Mouse (Mus musculus): ENCODE results near the gene Polr3gl.

Gene Polr3gl

DNA sequence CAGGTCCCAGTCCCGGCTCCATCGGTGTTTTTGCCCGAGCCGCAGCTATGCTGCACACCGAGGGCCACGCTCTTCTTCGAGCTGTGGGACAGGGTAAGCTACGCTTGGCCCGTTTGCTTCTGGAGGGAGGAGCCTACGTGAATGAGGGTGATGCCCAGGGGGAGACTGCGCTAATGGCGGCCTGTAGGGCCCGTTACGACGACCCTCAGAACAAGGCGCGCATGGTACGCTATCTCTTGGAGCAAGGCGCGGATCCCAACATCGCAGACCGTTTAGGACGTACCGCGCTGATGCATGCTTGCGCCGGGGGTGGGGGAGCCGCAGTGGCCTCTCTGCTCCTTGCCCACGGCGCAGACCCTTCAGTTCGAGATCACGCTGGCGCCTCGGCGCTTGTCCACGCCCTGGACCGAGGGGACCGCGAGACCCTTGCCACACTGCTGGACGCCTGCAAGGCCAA is 3.5 kb upstream of the Polr3gl start:
- peak; percentile 53 to 58 for DNase-seq

DNA sequence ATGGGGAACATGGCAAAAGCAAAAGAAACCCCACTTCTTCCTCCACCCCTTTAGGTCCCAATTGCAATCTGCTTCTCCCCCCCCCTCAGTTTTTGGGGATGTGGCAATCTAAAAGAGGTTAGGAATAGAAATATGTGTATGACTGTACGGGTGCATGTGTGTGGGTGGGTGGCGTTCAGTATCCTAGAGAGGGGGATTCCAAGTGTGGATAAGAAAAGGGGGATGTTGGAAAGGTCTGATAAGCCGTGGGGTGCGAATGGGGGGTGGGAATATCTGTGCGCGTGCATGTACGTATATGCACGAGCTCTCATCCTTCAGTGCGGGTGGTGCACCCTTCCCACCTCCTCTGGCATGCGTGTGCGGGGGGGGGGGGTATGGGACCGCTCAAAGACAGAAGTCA is 2.9 kb upstream of the Polr3gl start:
- peak in 1 of 2 experiments; percentile 11 for DNase-seq

DNA sequence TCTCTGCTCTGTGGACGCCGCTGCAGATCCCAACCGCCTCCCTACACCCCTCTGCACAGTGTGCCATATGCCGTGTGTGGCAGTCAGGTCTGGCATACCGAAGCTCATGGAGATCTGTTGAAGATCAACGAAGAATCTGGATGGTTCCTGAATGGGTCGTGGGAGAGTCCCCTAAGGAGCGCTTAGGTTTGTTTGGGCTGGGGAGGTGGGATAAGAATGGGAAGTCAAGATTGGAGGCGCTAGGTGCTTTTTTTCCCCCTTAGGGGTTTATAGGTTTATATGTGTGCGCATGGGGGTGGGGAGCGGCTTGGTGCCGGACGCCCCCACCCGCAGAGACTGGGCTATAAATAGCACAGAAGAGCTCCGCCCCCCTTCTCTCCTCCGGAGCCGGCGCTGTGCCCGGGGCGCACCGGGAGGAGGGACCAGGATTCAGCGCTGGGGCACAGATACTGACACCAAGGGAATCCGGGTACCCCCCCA is 2.3 kb upstream of the Polr3gl start, which contains the start of gene Ankrd34a:
Ankrd34a (plus strand) TSS at position 409 of the 480 bp plus-strand sequence.
- peak; percentile 49 to 62 for DNase-seq

DNA sequence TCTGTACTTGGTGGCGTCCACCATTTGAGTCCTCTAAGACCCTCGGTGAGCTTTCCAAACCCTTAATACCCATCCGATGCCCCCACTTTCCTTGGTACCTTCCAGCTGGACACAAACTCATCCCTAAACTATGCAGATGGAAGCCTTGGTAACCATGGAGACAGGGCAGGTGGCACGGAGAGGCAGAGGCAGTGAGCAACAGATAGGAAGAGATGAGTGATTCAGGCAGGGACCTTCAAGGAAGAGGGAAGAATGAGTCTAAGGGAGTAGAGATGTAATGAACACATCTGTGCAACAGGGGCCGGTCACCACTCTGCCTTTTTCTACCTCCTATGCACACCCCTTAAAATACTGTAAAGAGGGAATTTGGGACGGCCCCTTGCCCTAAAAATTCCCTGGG is 1.7 kb upstream of the Polr3gl start:
- DNase-seq: no peak

DNA sequence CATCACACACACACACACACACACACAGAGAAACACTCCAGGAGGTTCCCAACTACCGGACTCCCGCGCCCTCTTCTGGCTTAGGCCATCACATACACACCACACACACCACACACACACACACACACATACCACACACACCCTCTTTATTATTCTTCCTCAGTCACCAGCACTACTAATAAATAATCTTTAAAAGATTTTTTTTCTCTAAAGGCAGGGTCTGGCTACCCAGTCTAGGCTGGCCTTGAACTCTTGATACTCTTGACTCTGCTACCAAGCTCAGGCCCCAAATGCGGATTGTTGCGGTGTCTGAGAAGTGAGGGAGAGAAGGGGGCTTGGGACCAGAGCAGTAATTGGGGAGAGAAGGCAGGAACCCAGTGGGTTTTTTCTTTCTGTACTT is 870 bp upstream of the Polr3gl start:
- peak in 1 of 2 experiments; percentile 50 for DNase-seq

DNA sequence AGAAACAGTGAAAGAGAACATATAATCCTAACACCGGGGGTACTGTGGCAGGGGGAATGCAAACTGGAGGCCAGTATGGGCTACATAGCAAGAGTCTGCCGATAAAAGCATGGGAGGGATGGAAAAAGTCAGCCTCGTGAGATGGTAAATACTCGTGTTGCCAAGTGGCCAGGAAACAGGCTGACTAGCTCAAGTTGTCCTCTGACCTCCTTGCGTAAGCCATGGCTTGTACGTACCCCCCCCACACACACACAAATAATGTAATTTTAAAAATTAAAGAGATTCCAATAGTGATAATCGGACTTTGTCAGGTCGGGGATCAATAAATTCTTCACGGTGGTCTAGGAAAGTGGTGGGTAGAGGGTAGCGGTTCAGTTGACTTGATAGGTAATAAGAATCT is 607 bp downstream of the Polr3gl start:
- DNase-seq: peak in 1 of 2 experiments; percentile 32

DNA sequence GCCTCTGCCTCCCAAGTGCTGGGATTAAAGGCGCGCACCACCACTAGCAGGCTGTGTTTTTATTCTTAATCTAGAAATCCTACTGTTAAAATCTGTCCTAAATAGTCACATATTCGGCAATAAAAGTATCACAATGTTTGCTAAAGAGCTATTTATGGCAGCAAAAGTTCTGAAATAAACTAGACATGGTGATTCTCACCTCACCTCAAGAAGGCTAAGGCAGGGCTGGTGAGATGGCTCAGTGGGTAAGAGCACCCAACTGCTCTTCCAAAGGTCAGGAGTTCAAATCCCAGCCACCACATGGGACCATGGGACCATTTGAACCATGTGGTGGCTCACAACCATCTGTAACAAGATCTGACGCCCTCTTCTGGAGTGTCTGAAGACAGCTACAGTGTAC is 3.3 kb downstream of the Polr3gl start:
- no peak for DNase-seq

DNA sequence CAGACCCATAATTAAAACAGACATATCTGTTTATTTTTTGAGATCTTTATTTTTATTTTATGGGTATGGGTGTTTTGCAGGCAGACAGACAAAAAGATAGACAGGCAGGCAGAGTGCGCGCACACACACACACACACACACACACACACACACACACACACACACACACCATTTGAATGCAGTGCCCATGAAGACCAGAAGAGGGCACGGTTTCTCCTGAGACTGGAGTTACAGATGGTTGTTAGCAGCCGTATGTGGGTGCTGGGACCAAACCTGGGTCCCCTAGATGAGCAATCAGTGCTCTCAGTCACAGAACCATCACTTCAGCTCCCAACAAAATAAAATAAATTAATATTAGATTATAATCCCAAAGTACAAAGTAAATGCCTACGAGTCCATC is 10.6 kb downstream of the Polr3gl start:
- DNase-seq: no peak

DNA sequence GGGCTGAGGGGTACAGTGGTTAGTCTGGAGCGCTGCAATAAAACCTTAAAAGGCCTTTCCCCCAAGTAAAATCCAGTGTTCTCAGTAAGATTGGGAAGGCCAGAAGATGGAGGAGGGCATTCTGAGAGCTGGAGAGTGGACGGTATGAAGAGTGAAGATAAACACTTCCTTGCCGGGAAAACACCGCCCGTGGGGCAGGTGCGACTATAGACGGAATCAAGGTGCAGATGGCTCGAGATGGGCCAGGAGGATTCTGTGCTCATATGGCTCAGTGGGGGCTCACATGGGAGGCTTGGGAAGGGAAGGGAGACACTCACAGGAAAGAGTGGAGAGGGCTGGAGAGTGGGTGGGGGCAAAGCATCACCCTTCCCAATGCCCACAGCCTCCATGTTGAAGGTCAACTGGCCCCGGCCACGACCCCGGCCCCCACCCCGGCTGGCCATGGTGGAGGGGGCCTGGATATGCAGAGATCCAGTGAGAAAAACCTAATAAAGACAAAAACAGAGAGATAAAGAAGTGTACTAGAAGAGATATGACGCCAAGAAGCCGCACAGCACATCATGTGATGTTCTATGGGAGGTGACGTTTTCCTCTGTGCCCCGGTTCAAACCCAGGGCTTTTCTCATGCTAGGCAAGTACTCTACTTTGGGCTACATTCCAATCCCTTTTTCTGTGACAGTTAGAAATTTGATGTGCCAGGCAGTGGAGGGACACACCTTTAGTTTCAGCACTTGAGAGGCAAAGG is 12.0 kb downstream of the Polr3gl start:
- no peak for DNase-seq

DNA sequence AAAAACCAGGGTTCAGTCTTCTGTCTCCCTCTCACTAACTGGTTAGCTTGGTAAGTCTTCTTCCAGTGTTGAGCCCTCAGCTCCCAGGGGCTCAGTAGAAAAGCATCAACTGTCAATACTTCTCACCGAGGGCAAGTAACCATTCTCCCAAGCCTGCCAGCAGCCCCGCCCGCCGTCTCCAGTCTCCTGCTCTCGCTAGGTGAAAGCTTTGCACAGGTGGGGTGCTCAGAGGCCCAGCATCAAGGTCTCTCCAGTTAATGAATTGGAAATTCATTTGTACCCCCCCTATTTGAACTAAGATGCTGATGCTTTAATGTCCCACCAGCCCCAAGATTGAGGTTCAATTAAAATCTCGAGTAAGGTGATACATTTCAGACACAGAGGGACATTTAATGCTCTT is 12.8 kb downstream of the Polr3gl start:
- DNase-seq: no peak

DNA sequence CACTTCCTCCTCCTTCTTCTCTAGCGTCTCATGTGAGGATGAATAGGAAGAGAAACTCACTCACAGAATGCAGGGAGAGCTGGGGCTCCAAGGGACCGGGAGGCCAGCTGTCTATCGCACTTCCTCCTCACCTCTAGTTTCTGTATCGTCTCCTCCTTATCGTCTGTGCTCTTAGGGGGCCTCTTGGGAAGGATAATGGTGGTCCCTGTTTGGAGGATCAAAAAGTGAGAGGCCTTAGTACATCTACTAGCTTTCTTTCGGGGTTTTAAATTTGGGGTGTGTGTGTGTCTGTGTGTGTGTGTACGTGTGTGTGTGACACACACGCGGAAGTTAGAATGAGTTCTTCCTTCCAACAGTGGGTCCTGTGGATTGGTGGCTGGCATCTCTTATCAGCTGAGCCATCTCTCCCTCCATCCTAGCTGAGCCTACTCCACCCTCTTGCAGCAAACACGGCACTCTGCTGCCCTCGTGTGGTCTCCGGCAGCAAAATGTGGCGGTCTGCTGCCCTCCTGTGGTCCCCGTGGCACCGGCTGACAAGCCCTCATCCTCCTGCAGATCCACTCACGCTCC is 14.0 kb downstream of the Polr3gl start:
- peak; percentile 94 for DNase-seq

DNA sequence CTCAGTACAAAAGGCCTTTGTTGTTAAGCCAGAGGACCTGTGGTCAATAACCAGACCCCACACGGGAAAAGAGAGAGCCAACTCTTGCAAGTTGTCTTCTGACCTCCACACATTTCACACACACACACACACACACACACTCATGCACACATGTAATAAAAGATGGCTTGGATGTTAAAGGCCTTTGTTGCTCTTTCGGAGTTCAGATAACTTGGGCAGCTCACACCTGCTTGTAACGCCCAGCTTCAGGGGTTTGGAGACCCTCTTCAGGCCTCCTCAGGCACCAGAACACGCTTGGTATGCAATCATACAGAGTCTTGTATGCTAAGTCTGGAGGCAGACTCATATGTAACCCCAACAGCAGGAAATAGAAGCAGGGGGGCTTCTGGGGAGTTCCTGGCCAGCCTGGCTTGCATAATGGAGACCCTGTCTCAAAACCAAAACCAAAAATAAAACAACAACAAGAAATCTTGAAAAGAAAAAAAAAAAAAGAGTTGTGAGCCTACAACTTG is 14.7 kb downstream of the Polr3gl start:
- DNase-seq: peak in 1 of 2 experiments; percentile 11

DNA sequence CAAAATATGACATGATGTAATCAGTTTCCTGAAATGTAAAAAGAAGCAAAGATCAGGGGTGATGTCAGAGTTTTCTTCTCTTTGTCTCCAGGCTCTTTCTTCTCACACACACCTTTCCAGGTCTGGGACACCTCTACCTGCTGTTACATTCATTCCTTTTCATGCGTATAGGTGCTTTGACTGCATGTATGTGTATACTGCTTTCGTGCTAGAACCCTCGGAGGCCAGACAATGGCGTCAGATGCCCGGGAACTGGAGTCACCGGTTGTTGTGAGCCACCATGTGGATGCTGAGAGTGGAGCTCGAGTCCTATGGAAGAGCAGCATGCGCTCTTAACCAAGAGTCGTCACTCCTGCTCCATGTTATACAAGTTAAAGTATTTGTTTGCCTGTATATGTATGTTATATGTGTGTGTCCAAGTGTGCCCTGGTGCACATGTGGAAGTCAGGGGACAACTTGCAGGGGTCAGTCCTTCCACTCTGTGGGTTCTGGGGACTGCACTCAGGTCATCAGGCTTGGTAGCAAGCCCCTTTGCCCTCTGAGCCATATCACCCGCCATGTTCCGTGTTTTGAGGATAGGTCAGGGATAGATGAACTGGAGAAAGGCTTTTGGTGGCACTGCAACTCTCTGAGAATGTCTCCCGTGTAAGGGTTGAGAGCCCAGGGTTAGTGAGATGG is 15.3 kb downstream of the Polr3gl start:
- peak in 1 of 2 experiments; percentile 17 for DNase-seq

DNA sequence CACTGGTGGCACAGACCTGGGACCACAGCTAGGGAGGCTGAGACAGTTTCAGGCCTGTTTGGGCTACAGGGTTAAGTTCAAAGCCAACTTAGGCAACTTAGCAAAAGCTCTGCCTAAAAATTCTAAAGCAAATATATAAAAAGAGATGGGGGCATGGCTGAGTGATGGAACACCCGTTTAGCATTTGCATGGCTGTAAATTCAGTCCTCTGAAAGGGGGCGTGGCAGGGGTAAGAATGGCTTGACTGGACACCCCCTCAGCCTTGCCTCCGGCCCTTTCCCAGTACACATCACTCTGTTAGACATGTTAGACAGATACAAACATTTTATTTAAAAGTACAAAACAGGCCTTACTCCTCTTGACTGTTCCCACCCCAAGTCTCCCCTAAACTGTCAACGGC is 16.4 kb downstream of the Polr3gl start:
- peak in 1 of 2 experiments; percentile 62 for DNase-seq

DNA sequence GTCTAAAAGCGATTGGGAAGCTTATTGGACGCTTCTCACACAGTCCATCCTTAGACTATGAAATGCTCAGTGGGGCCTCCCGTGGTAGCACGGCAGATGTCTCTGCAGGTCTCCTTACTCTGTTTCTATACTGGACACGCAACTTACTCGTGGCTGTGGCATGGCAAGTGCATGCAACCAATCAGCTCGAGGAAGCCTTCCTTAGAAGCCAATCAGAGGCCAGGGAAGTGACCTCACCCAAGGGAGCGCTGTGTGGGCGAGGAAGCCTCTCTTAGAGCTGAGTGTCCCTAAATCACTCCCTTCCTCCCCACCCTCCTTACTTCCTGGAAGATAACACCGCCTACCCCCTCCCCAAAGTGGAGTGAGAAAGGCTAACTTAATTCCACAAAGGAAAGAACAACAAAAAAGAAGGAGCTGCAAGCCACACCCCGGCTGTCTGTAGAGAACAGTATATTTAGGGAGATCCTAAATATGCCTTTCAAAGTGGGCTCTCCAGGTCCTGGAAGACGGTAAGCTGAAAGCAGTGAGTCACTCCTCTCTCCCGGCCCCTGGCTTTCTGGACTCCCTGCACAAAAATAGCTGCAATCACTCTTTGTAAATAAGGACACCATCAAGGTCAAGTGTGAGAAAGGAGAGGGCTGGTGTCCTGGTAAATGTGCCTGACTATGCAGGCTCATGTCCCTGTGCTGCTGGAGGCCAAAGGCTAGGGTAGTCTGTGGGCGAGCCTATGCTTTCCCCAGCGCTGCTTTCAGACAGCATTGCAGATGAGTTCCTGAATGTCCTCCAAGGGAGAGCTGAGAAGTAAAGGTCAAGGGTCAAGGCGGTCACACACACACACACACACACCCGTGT is 17.1 kb downstream of the Polr3gl start, which contains the start of gene Gm16253:
Gm16253 (plus strand) TSS at position 295 of the 852 bp plus-strand sequence.
- peak; percentile 92 to 96 for DNase-seq

DNA sequence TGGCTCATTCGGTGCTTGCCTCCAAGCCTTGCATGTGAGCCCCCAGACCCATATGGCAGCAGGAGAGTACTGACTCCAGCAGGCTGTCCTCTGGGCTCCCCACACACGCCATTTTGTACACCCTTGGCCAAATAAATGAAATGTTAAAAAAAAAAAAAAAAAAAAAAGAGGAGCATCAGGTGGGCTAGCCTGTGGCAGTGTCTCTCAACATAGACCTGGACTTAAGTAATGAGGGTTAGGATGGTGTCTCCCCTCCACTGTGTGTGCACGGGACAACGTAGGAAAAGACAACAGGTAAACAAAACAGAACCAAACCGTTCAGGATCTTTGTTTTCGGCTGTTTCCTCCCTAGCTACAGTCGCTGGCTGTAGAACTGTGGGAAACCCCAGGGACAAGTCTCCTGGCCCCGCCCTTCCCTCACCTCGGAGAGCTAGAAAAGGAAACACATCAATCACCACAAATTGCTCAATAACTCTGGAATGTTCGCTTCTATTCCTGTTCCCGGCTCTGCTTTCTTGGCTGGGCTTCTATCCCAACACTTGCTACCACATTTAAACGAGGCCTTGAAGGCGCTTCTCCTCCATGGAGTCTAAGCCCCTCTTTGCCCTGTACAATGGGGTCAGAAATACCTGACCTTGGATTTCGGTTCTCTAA is 17.8 kb downstream of the Polr3gl start:
- peak; percentile 75 to 87 for DNase-seq

DNA sequence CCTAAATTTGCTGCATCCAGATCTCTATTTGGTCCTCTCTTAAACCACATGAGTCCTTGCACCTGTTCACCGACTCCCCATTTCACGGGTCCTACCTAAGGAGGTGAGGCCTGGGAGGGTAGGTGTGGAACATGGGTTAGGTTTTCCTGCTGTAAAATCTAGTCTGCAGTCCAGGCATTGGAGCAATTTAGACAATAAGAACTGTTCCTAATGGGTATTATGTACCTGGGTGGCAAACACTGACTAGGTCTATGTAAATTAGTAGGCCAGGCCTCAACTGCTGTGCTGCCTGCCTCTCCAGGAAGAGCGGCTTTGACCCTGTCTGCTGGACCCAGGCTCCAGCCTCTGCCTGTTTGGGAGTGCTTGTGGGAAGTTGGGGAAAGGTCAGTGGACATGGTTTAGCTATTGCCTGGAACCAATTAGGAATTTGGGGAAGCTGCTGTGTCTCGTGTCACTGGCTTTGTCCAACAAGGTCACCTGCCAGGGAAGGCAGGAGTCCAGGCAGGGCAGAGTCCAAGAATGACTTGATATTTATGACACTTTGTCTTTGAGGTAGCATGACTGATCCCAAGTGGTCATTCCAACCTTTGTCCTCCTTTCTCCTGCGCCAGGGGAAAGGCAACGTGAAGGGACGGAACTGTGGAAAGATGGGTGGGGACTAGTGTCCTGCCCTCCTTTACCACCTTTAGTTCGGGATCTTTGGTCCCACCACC is 18.6 kb downstream of the Polr3gl start:
- peak in 1 of 2 experiments; percentile 44 for DNase-seq

DNA sequence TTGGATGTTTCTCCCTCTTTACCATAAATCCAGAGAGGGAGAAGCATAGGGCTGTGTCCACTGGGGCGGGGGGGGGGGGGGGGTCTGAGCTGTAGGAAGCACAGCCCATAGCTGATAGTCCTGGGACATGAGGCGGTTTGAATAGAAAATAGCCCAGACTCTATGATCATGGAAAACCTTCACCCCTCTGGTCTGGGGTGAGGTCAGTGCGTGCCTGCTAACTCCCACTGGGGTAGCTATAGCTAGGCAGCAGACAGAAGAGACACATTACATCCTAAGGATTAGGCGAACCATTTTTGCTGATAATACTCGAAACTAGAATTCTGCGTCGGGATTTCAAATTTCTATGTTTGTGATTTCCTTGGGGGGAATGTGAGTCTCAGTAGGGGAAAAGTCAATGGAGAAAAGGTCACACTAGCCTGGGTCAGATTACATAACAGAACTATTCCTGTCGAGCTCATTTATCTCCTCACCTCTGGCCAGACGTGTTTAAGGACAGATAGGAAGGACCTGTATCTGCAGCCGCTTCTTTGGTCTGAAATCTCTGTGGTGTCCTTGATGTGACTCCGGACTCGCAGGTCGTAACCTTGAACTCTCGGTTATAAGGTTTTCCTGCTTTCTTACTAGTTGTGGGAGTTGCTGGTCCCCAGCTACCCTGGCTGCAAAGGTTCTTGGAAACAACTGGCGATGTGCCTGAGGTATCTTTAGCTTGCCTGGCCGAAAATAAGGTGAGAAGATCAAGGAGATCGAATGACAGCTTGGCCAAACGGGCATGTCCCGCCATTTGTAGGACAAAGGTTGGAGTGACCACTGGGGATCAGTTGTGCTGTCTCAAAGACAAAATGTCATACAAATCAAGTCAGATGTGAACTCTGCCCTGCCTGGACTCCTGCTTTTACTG is 20.1 kb downstream of the Polr3gl start:
- peak in 1 of 2 experiments; percentile 7 for DNase-seq

DNA sequence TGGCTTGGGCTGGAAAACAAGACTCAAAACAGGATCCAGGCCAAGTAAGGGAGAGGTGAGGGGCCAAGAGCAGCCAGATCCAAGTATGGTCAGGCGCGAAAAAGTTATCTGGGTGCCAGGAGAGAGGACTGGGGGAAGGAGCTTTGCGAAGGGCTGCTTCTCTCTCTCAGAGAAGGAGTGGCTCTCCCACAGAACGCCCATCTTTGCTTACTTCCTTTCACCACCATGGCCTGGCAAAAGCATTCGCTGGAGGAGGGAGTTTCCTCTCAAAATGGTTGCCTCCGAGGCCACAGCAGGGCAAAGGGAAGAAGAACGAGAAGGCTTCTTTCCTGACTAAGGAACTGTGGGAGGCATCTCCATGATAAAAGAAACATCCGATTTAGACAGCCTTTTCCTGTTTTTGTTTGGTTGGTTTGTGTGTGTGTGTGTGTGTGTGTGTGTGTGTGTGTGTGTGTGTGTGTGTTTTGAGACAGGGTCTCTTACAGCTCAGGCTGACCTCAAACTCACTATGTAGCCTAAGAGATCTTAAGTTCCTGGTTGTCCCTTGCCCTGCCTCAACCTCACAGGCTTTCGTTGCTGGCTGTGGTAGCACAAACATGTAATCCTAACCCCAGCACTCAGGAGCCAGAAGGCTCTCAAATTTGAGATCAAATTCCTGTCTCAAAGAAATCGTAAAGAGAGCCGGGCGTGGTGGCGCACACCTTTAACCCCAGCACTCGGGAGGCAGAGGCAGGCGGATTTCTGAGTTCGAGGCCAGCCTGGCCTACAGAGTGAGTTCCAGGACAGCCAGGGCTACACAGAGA is 21.9 kb downstream of the Polr3gl start:
- DNase-seq: peak in 1 of 2 experiments; percentile 49

Measured in kidney, postnatal 4 days (tissue).